Mouse (Mus musculus): ENCODE measurements around the gene Ikzf1. TPM values are rescaled to one million over a fixed set of nuclear protein-coding genes. Genes with fewer than 3 reads are reported as not detected.

Gene Ikzf1
- total and polyA plus RNA-seq, 3 experiments, result 1.8 to 3.7 (median 2.0) TPM

GRCm38 (mm10) chr11:11774384-11774783 lies 89.6 kb downstream of the Ikzf1 start:
- H3K4me1 ChIP-seq (ENCODE audit: control insufficient read depth, insufficient read depth, low read length), result no peaks in the 10 kb centered on the region
- no peak overlapping the region for H3K9ac ChIP-seq (ENCODE audit: low read depth, low read length)
- no peaks in the 10 kb centered on the region for H3K79me2 ChIP-seq (replicated peaks; ENCODE audit: control insufficient read depth, insufficient read depth, low read length)
- intact Hi-C loops (cut with DNase I), result no loop called here
- H3K4me3 ChIP-seq, result no peak overlapping the region
- H3K27me3 ChIP-seq (ENCODE audit: control insufficient read depth, insufficient read depth, low read length), result no peaks in the 10 kb centered on the region
- 91% methylated on average over 4 of the region's 4 CpGs for WGBS
- H3K27ac ChIP-seq, result no peak overlapping the region
- DNase-seq, result no peak
- TF ChIP-seq CTCF (IDR thresholded peaks at IDR 0.05) (no peak), EP300 (IDR thresholded peaks at IDR 0.05; ENCODE audit: insufficient read depth, low read depth, low read length) (no peak), POLR2A (IDR thresholded peaks at IDR 0.05; ENCODE audit: insufficient read depth, low read depth, low read length) (no peak)
- H3K36me3 ChIP-seq (ENCODE audit: control insufficient read depth, insufficient read depth, low read length), result no peaks in the 10 kb centered on the region

- intact Hi-C loops (cut with DNase I), result no loop called here
These were observed 90.1 kb downstream of the Ikzf1 start for GRCm38 (mm10) chr11:11774893-11775292.

GRCm38 (mm10) chr11:11776071-11776821 lies 91.4 kb downstream of the Ikzf1 start:
- H3K9ac ChIP-seq (ENCODE audit: low read depth, low read length), result no peak overlapping the region
- H3K27me3 ChIP-seq (ENCODE audit: control insufficient read depth, insufficient read depth, low read length), result no peaks in the 10 kb centered on the region
- 66% methylated on average over 4 of the region's 4 CpGs for WGBS
- H3K4me3 ChIP-seq, result no peak overlapping the region
- TF ChIP-seq EP300 (IDR thresholded peaks at IDR 0.05; ENCODE audit: insufficient read depth, low read depth, low read length) (no peak), POLR2A (IDR thresholded peaks at IDR 0.05; ENCODE audit: insufficient read depth, low read depth, low read length) (no peak), CTCF (IDR thresholded peaks at IDR 0.05) (no peak)
- intact Hi-C loops (cut with DNase I), result no loop called here
- H3K27ac ChIP-seq, result no peak overlapping the region
- no peak for DNase-seq
- no peaks in the 10 kb centered on the region for H3K4me1 ChIP-seq (ENCODE audit: control insufficient read depth, insufficient read depth, low read length)
- no peaks in the 10 kb centered on the region for H3K36me3 ChIP-seq (ENCODE audit: control insufficient read depth, insufficient read depth, low read length)
- no peaks in the 10 kb centered on the region for H3K79me2 ChIP-seq (replicated peaks; ENCODE audit: control insufficient read depth, insufficient read depth, low read length)

More at GRCm38 (mm10) chr11:11774893-11775292, 90.1 kb downstream of the Ikzf1 start:
- Histone ChIP-seq H3K36me3 (ENCODE audit: control insufficient read depth, insufficient read depth, low read length) (no peaks in the 10 kb centered on the region), H3K9ac (ENCODE audit: low read depth, low read length) (no peak overlapping the region), H3K27ac (no peak overlapping the region), H3K79me2 (replicated peaks; ENCODE audit: control insufficient read depth, insufficient read depth, low read length) (no peaks in the 10 kb centered on the region), H3K4me1 (ENCODE audit: control insufficient read depth, insufficient read depth, low read length) (no peaks in the 10 kb centered on the region), H3K27me3 (ENCODE audit: control insufficient read depth, insufficient read depth, low read length) (no peaks in the 10 kb centered on the region), H3K4me3 (no peak overlapping the region)
- no peak for DNase-seq
- TF ChIP-seq CTCF (IDR thresholded peaks at IDR 0.05) (no peak), POLR2A (IDR thresholded peaks at IDR 0.05; ENCODE audit: insufficient read depth, low read depth, low read length) (no peak), EP300 (IDR thresholded peaks at IDR 0.05; ENCODE audit: insufficient read depth, low read depth, low read length) (no peak)
- 87% methylated on average over 5 of the region's 5 CpGs for WGBS

- no peak for DNase-seq
- TF ChIP-seq POLR2A (IDR thresholded peaks at IDR 0.05; ENCODE audit: insufficient read depth, low read depth, low read length) (no peak), CTCF (IDR thresholded peaks at IDR 0.05) (no peak), EP300 (IDR thresholded peaks at IDR 0.05; ENCODE audit: insufficient read depth, low read depth, low read length) (no peak)
- Histone ChIP-seq H3K79me2 (replicated peaks; ENCODE audit: control insufficient read depth, insufficient read depth, low read length) (no peaks in the 10 kb centered on the region), H3K36me3 (ENCODE audit: control insufficient read depth, insufficient read depth, low read length) (no peaks in the 10 kb centered on the region), H3K27ac (no peak overlapping the region), H3K9ac (ENCODE audit: low read depth, low read length) (no peak overlapping the region), H3K27me3 (ENCODE audit: control insufficient read depth, insufficient read depth, low read length) (no peaks in the 10 kb centered on the region), H3K4me3 (no peak overlapping the region), H3K4me1 (ENCODE audit: control insufficient read depth, insufficient read depth, low read length) (no peaks in the 10 kb centered on the region)
- 83% methylated on average over 7 of the region's 7 CpGs for WGBS
- intact Hi-C loops (cut with DNase I), result no loop called here
These were observed 92.0 kb downstream of the Ikzf1 start for GRCm38 (mm10) chr11:11776822-11777174.

GRCm38 (mm10) chr11:11777246-11777645 lies 92.4 kb downstream of the Ikzf1 start:
- Histone ChIP-seq H3K36me3 (ENCODE audit: control insufficient read depth, insufficient read depth, low read length) (no peaks in the 10 kb centered on the region), H3K9ac (ENCODE audit: low read depth, low read length) (no peak overlapping the region), H3K4me3 (no peak overlapping the region), H3K27me3 (ENCODE audit: control insufficient read depth, insufficient read depth, low read length) (no peaks in the 10 kb centered on the region), H3K4me1 (ENCODE audit: control insufficient read depth, insufficient read depth, low read length) (no peaks in the 10 kb centered on the region), H3K79me2 (replicated peaks; ENCODE audit: control insufficient read depth, insufficient read depth, low read length) (no peaks in the 10 kb centered on the region), H3K27ac (no peak overlapping the region)
- 58% methylated on average over 3 of the region's 3 CpGs for WGBS
- no peak for TF ChIP-seq CTCF (IDR thresholded peaks at IDR 0.05)
- no peak for DNase-seq
- intact Hi-C loops (cut with DNase I), result no loop called here

DNA sequence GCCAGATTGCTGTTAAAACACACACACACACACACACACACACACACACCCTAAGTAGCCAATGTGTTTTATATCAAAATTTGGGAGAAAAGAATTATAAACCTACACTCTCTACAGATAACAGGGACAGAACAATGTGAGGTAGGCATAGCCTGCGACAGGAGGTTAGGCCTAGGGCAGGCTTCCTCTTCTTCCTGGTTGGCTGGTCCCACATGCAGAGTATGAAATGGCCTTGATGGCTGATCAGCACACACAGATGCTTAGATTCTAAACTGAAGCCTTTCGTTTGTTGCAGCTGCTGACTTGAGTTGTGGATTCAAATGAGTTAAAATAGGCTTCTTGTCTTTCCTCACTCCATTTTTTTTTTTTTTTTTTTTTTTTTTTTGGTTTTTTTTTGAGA lies 93.0 kb downstream of the Ikzf1 start:
- intact Hi-C loops (cut with DNase I), result no loop called here
- DNase-seq, result no peak
- TF ChIP-seq EP300 (IDR thresholded peaks at IDR 0.05; ENCODE audit: insufficient read depth, low read depth, low read length), result no peak
- no peak for TF ChIP-seq CTCF (IDR thresholded peaks at IDR 0.05)
- TF ChIP-seq POLR2A (IDR thresholded peaks at IDR 0.05; ENCODE audit: insufficient read depth, low read depth, low read length), result no peak
- no peaks in the 10 kb centered on the region for H3K36me3 ChIP-seq (ENCODE audit: control insufficient read depth, insufficient read depth, low read length)
- H3K4me1 ChIP-seq (ENCODE audit: control insufficient read depth, insufficient read depth, low read length), result no peaks in the 10 kb centered on the region
- H3K79me2 ChIP-seq (replicated peaks; ENCODE audit: control insufficient read depth, insufficient read depth, low read length), result no peaks in the 10 kb centered on the region
- no peak overlapping the region for H3K27ac ChIP-seq
- no peaks in the 10 kb centered on the region for H3K27me3 ChIP-seq (ENCODE audit: control insufficient read depth, insufficient read depth, low read length)
- 67% methylated on average over 2 of the region's 2 CpGs for WGBS
- no peak overlapping the region for H3K4me3 ChIP-seq
- H3K9ac ChIP-seq (ENCODE audit: low read depth, low read length), result no peak overlapping the region
